Mouse (Mus musculus): ENCODE measurements around the gene Asgr1. TPM values are rescaled to one million over a fixed set of nuclear protein-coding genes. Genes with fewer than 3 reads are reported as not detected.
A peak's percentile ranks its signal among the peaks of the same experiment; 100 is the strongest.

Asgr1 gene
- polyA plus RNA-seq, 1 experiment from 2014 or later, result 2.4 TPM

GRCm38 (mm10) chr11:70030651-70031320, 23.1 kb upstream of the Asgr1 start:
- Histone ChIP-seq H3K36me3 (replicated peaks; ENCODE audit: control insufficient read depth, insufficient read depth) (peaks cover 48% of the 10 kb centered on the region), H3K4me2 (replicated peaks) (peak overlapping the region; percentile 62), H3K27me3 (ENCODE audit: control insufficient read depth, insufficient read depth, low read length) (no peaks in the 10 kb centered on the region), H3K9me3 (ENCODE audit: control insufficient read depth, low read length) (no peaks in the 10 kb centered on the region), H3K4me1 (replicated peaks; ENCODE audit: control insufficient read depth, insufficient read depth, low read length) (peaks cover 43% of the 10 kb centered on the region), H3K9ac (peak overlapping the region; percentile 59; the same call in 1 of the 2 replicates), H3K27ac (peak overlapping the region; percentile 93), H3K4me3 (replicated peaks; ENCODE audit: low read length) (no peak overlapping the region; the same call in 1 of the 2 replicates)
- WGBS, result 86% methylated on average over 28 of the region's 28 CpGs
- ATAC-seq (ENCODE audit: low FRiP score) (no peak), DNase-seq (ENCODE audit: low spot score) (no peak)

GRCm38 (mm10) chr11:70031321-70031670, 22.6 kb upstream of the Asgr1 start:
- Histone ChIP-seq H3K27ac (no peak overlapping the region), H3K36me3 (replicated peaks; ENCODE audit: control insufficient read depth, insufficient read depth) (peaks cover 50% of the 10 kb centered on the region), H3K27me3 (ENCODE audit: control insufficient read depth, insufficient read depth, low read length) (no peaks in the 10 kb centered on the region), H3K9ac (no peak overlapping the region), H3K9me3 (ENCODE audit: control insufficient read depth, low read length) (no peaks in the 10 kb centered on the region), H3K4me1 (replicated peaks; ENCODE audit: control insufficient read depth, insufficient read depth, low read length) (peaks cover 38% of the 10 kb centered on the region), H3K4me3 (replicated peaks; ENCODE audit: low read length) (no peak overlapping the region), H3K4me2 (replicated peaks) (no peak overlapping the region)
- WGBS, result 94% methylated on average over 11 of the region's 11 CpGs
- no peak for ATAC-seq (ENCODE audit: low FRiP score)
- no peak for DNase-seq (ENCODE audit: low spot score)

- WGBS, result 83% methylated on average over 7 of the region's 7 CpGs
- no peak overlapping the region for H3K9ac ChIP-seq
- no peak overlapping the region for H3K27ac ChIP-seq
- no peaks in the 10 kb centered on the region for H3K9me3 ChIP-seq (ENCODE audit: control insufficient read depth, low read length)
- H3K4me1 ChIP-seq (replicated peaks; ENCODE audit: control insufficient read depth, insufficient read depth, low read length), result no peaks in the 10 kb centered on the region
- no peak for DNase-seq (ENCODE audit: low spot score)
- no peak for ATAC-seq (ENCODE audit: low FRiP score)
- no peak overlapping the region for H3K4me3 ChIP-seq (replicated peaks; ENCODE audit: low read length)
- H3K36me3 ChIP-seq (replicated peaks; ENCODE audit: control insufficient read depth, insufficient read depth), result peaks cover 88% of the 10 kb centered on the region
- no peaks in the 10 kb centered on the region for H3K27me3 ChIP-seq (ENCODE audit: control insufficient read depth, insufficient read depth, low read length)
- H3K4me2 ChIP-seq (replicated peaks), result no peak overlapping the region
Measured at GRCm38 (mm10) chr11:70038174-70038573, 15.7 kb upstream of the Asgr1 start.

GRCm38 (mm10) chr11:70039631-70040030, 14.3 kb upstream of the Asgr1 start:
- ATAC-seq (ENCODE audit: low FRiP score), result no peak
- Histone ChIP-seq H3K4me2 (replicated peaks) (no peak overlapping the region), H3K4me3 (replicated peaks; ENCODE audit: low read length) (no peak overlapping the region), H3K4me1 (replicated peaks; ENCODE audit: control insufficient read depth, insufficient read depth, low read length) (no peaks in the 10 kb centered on the region), H3K27ac (no peak overlapping the region), H3K9me3 (ENCODE audit: control insufficient read depth, low read length) (no peaks in the 10 kb centered on the region), H3K9ac (no peak overlapping the region), H3K27me3 (ENCODE audit: control insufficient read depth, insufficient read depth, low read length) (no peaks in the 10 kb centered on the region), H3K36me3 (replicated peaks; ENCODE audit: control insufficient read depth, insufficient read depth) (peaks cover 88% of the 10 kb centered on the region)
- DNase-seq (ENCODE audit: low spot score), result no peak
- 91% methylated on average over 10 of the region's 10 CpGs for WGBS

GRCm38 (mm10) chr11:70040184-70040583, 13.7 kb upstream of the Asgr1 start:
- no peaks in the 10 kb centered on the region for H3K9me3 ChIP-seq (ENCODE audit: control insufficient read depth, low read length)
- ATAC-seq (ENCODE audit: low FRiP score) (no peak), DNase-seq (ENCODE audit: low spot score) (no peak)
- no peaks in the 10 kb centered on the region for H3K27me3 ChIP-seq (ENCODE audit: control insufficient read depth, insufficient read depth, low read length)
- H3K4me2 ChIP-seq (replicated peaks), result no peak overlapping the region
- no peaks in the 10 kb centered on the region for H3K4me1 ChIP-seq (replicated peaks; ENCODE audit: control insufficient read depth, insufficient read depth, low read length)
- 84% methylated on average over 7 of the region's 7 CpGs for WGBS
- H3K27ac ChIP-seq, result no peak overlapping the region
- H3K4me3 ChIP-seq (replicated peaks; ENCODE audit: low read length), result no peak overlapping the region
- H3K9ac ChIP-seq, result no peak overlapping the region
- peaks cover 88% of the 10 kb centered on the region for H3K36me3 ChIP-seq (replicated peaks; ENCODE audit: control insufficient read depth, insufficient read depth)

GRCm38 (mm10) chr11:70042309-70043085, 11.4 kb upstream of the Asgr1 start:
- Histone ChIP-seq H3K9ac (no peak overlapping the region), H3K4me1 (replicated peaks; ENCODE audit: control insufficient read depth, insufficient read depth, low read length) (no peaks in the 10 kb centered on the region), H3K36me3 (replicated peaks; ENCODE audit: control insufficient read depth, insufficient read depth) (peaks cover 80% of the 10 kb centered on the region), H3K4me3 (replicated peaks; ENCODE audit: low read length) (no peak overlapping the region), H3K27me3 (ENCODE audit: control insufficient read depth, insufficient read depth, low read length) (no peaks in the 10 kb centered on the region), H3K4me2 (replicated peaks) (no peak overlapping the region), H3K9me3 (ENCODE audit: control insufficient read depth, low read length) (no peaks in the 10 kb centered on the region), H3K27ac (no peak overlapping the region)
- 83% methylated on average over 23 of the region's 23 CpGs for WGBS
- ATAC-seq (ENCODE audit: low FRiP score), result no peak
- no peak for DNase-seq (ENCODE audit: low spot score)

GRCm38 (mm10) chr11:70043665-70044064, 10.2 kb upstream of the Asgr1 start:
- Histone ChIP-seq H3K9me3 (ENCODE audit: control insufficient read depth, low read length) (no peaks in the 10 kb centered on the region), H3K9ac (no peak overlapping the region), H3K36me3 (replicated peaks; ENCODE audit: control insufficient read depth, insufficient read depth) (peaks cover 68% of the 10 kb centered on the region), H3K27me3 (ENCODE audit: control insufficient read depth, insufficient read depth, low read length) (no peaks in the 10 kb centered on the region), H3K27ac (no peak overlapping the region), H3K4me1 (replicated peaks; ENCODE audit: control insufficient read depth, insufficient read depth, low read length) (no peaks in the 10 kb centered on the region), H3K4me2 (replicated peaks) (no peak overlapping the region), H3K4me3 (replicated peaks; ENCODE audit: low read length) (no peak overlapping the region)
- no peak for ATAC-seq (ENCODE audit: low FRiP score)
- 78% methylated on average over 7 of the region's 7 CpGs for WGBS
- DNase-seq (ENCODE audit: low spot score), result no peak

GRCm38 (mm10) chr11:70045435-70045834, 8.4 kb upstream of the Asgr1 start:
- no peak overlapping the region for H3K4me2 ChIP-seq (replicated peaks)
- no peak overlapping the region for H3K4me3 ChIP-seq (replicated peaks; ENCODE audit: low read length)
- DNase-seq (ENCODE audit: low spot score) (no peak), ATAC-seq (ENCODE audit: low FRiP score) (no peak)
- 32% methylated on average over 9 of the region's 9 CpGs for WGBS
- no peaks in the 10 kb centered on the region for H3K9me3 ChIP-seq (ENCODE audit: control insufficient read depth, low read length)
- no peak overlapping the region for H3K27ac ChIP-seq
- peaks cover 52% of the 10 kb centered on the region for H3K36me3 ChIP-seq (replicated peaks; ENCODE audit: control insufficient read depth, insufficient read depth)
- H3K9ac ChIP-seq, result no peak overlapping the region
- no peaks in the 10 kb centered on the region for H3K4me1 ChIP-seq (replicated peaks; ENCODE audit: control insufficient read depth, insufficient read depth, low read length)
- no peaks in the 10 kb centered on the region for H3K27me3 ChIP-seq (ENCODE audit: control insufficient read depth, insufficient read depth, low read length)

GRCm38 (mm10) chr11:70049366-70049765, 4.5 kb upstream of the Asgr1 start:
- Histone ChIP-seq H3K4me1 (replicated peaks; ENCODE audit: control insufficient read depth, insufficient read depth, low read length) (no peaks in the 10 kb centered on the region), H3K4me3 (replicated peaks; ENCODE audit: low read length) (no peak overlapping the region), H3K4me2 (replicated peaks) (no peak overlapping the region), H3K27me3 (ENCODE audit: control insufficient read depth, insufficient read depth, low read length) (no peaks in the 10 kb centered on the region), H3K9me3 (ENCODE audit: control insufficient read depth, low read length) (no peaks in the 10 kb centered on the region), H3K9ac (no peak overlapping the region), H3K27ac (no peak overlapping the region), H3K36me3 (replicated peaks; ENCODE audit: control insufficient read depth, insufficient read depth) (peaks cover 15% of the 10 kb centered on the region)
- WGBS, result 74% methylated on average over 6 of the region's 6 CpGs
- DNase-seq (ENCODE audit: low spot score) (no peak), ATAC-seq (ENCODE audit: low FRiP score) (no peak)
